Mouse (Mus musculus): ENCODE data around the gene Rab11fip3. TPM values are rescaled to one million over a fixed set of nuclear protein-coding genes. Genes with fewer than 3 reads are reported as not detected.

The Rab11fip3 gene
- polyA plus RNA-seq, 2 experiments: 1.4 to 2.1 TPM

DNA sequence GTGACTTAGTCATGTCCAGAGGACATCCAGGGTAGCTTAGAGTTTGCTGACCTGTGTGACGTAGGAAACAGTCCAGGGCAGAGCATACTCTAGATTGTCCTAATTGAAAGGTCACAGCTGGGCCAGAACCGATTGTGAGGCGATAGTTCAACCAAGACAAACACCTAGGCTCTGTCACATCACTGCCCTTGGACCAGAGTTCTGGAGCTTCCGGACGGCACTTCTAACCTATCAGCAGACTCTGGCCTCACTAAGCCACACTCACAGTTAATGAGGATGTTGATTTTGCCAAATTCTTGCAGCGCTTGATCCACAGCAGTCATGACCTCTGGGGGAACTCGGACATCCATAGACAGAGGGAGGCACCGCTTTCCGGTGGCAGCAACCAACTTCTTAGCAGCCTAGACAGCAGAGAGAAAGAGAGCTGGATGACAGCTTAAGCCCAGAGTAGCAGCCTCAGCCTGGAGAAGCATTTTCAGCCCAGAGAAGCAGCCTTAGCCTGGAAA lies 17.8 kb upstream of the Rab11fip3 start:
- Histone ChIP-seq H3K36me3 (replicated peaks; ENCODE audit: control insufficient read depth, insufficient read depth, low read depth) (no peaks in the 10 kb centered on the region), H3K27ac (no peak overlapping the region), H3K27me3 (ENCODE audit: control insufficient read depth, insufficient read depth, low read length) (no peaks in the 10 kb centered on the region), H3K4me3 (ENCODE audit: insufficient read depth in 1 of 2, low read depth in 2 of 2, low read length in 2 of 2) (no peak overlapping the region), H3K4me2 (ENCODE audit: low read depth) (no peak overlapping the region), H3K9ac (replicated peaks) (no peak overlapping the region), H3K4me1 (replicated peaks; ENCODE audit: control insufficient read depth in 2 of 2, insufficient read depth in 2 of 2, low read length in 1 of 2) (no peaks in the 10 kb centered on the region), H3K9me3 (ENCODE audit: control insufficient read depth, low read length) (no peaks in the 10 kb centered on the region)
- TF ChIP-seq CTCF (IDR thresholded peaks at IDR 0.05; ENCODE audit: low read depth) (no peak), EP300 (IDR thresholded peaks at IDR 0.05; ENCODE audit: low read depth) (no peak)
- ATAC-seq (ENCODE audit: insufficient read depth): no peak
- no peak for DNase-seq (ENCODE audit: low read depth in 3 of 3, low spot score in 3 of 3)
- 66% methylated on average over 9 of the region's 9 CpGs for WGBS (ENCODE audit: insufficient replicate concordance)

GRCm38 (mm10) chr17:26080867-26081266 lies 11.5 kb upstream of the Rab11fip3 start:
- DNase-seq (ENCODE audit: low read depth in 3 of 3, low spot score in 3 of 3): no peak
- H3K4me3 ChIP-seq (ENCODE audit: insufficient read depth in 1 of 2, low read depth in 2 of 2, low read length in 2 of 2): no peak overlapping the region
- H3K4me1 ChIP-seq (replicated peaks; ENCODE audit: control insufficient read depth in 2 of 2, insufficient read depth in 2 of 2, low read length in 1 of 2): no peaks in the 10 kb centered on the region
- TF ChIP-seq EP300 (IDR thresholded peaks at IDR 0.05; ENCODE audit: low read depth) (no peak), CTCF (IDR thresholded peaks at IDR 0.05; ENCODE audit: low read depth) (no peak)
- no peaks in the 10 kb centered on the region for H3K27me3 ChIP-seq (ENCODE audit: control insufficient read depth, insufficient read depth, low read length)
- no peak overlapping the region for H3K27ac ChIP-seq
- no peak overlapping the region for H3K9ac ChIP-seq (replicated peaks)
- 18% methylated on average over 2 of the region's 2 CpGs for WGBS (ENCODE audit: insufficient replicate concordance)
- no peaks in the 10 kb centered on the region for H3K9me3 ChIP-seq (ENCODE audit: control insufficient read depth, low read length)
- no peak overlapping the region for H3K4me2 ChIP-seq (ENCODE audit: low read depth)
- ATAC-seq (ENCODE audit: insufficient read depth): no peak
- no peaks in the 10 kb centered on the region for H3K36me3 ChIP-seq (replicated peaks; ENCODE audit: control insufficient read depth, insufficient read depth, low read depth)

DNA sequence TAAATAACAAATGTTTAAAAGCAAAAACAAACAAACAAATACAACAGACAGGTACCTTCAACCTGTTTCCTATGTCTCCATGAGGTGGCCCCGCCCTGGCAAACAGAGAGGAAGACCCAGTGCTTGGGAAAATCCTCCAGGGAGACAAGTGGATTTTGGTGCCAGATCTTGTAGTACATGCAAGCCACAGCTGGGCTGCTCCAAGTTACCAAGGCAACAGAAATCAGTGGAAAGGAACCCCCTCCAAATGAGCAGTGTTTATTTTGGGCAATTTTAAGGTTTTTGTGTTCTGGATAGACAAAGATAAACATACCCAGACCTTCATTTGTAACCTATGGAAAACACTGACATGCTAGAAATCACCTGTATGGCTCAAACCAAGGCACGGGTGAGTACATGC lies 9.5 kb upstream of the Rab11fip3 start:
- no peak for TF ChIP-seq CTCF (IDR thresholded peaks at IDR 0.05; ENCODE audit: low read depth)
- TF ChIP-seq EP300 (IDR thresholded peaks at IDR 0.05; ENCODE audit: low read depth): no peak
- WGBS (ENCODE audit: insufficient replicate concordance): 50% methylated on average over 2 of the region's 2 CpGs

DNA sequence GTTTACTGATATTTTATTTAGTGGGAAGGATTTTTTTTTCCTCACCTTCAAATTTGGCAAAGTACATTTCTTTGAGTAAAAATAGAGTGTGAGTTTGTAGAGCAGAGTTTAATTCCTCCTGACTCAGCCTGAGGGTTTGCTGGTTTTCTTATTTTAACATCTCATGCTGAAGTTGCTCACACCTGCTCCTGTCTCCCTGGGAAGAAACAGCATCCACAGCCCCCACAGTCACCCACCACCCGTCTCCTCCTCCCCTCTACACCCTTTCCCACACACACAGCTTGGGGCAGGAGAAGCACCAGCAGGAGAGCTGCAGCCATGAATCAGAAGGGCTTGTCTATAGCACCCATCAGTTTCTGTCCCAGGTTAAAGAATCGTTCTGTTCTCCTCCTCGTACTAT lies 5.9 kb upstream of the Rab11fip3 start:
- 54% methylated on average over 3 of the region's 3 CpGs for WGBS (ENCODE audit: insufficient replicate concordance)
- no peaks in the 10 kb centered on the region for H3K36me3 ChIP-seq (replicated peaks; ENCODE audit: control insufficient read depth, insufficient read depth, low read depth)

More for the DNA sequence above, 9.5 kb upstream of the Rab11fip3 start:
- H3K27ac ChIP-seq: no peak overlapping the region
- H3K4me1 ChIP-seq (replicated peaks; ENCODE audit: control insufficient read depth in 2 of 2, insufficient read depth in 2 of 2, low read length in 1 of 2): no peaks in the 10 kb centered on the region
- no peak overlapping the region for H3K4me2 ChIP-seq (ENCODE audit: low read depth)
- no peaks in the 10 kb centered on the region for H3K27me3 ChIP-seq (ENCODE audit: control insufficient read depth, insufficient read depth, low read length)
- no peaks in the 10 kb centered on the region for H3K9me3 ChIP-seq (ENCODE audit: control insufficient read depth, low read length)
- DNase-seq (ENCODE audit: low read depth in 3 of 3, low spot score in 3 of 3) (no peak), ATAC-seq (ENCODE audit: insufficient read depth) (no peak)
- no peak overlapping the region for H3K9ac ChIP-seq (replicated peaks)
- H3K4me3 ChIP-seq (ENCODE audit: insufficient read depth in 1 of 2, low read depth in 2 of 2, low read length in 2 of 2): no peak overlapping the region
- no peaks in the 10 kb centered on the region for H3K36me3 ChIP-seq (replicated peaks; ENCODE audit: control insufficient read depth, insufficient read depth, low read depth)

GRCm38 (mm10) chr17:26070136-26070535 lies 781 bp upstream of the Rab11fip3 start:
- no peak for TF ChIP-seq CTCF (IDR thresholded peaks at IDR 0.05; ENCODE audit: low read depth)
- TF ChIP-seq EP300 (IDR thresholded peaks at IDR 0.05; ENCODE audit: low read depth): no peak
- ATAC-seq (ENCODE audit: insufficient read depth) (no peak), DNase-seq (ENCODE audit: low read depth in 3 of 3, low spot score in 3 of 3) (no peak)
- WGBS (ENCODE audit: insufficient replicate concordance): 20% methylated on average over 6 of the region's 6 CpGs
- H3K9me3 ChIP-seq (ENCODE audit: control insufficient read depth, low read length): no peaks in the 10 kb centered on the region
- no peak overlapping the region for H3K27ac ChIP-seq
- no peaks in the 10 kb centered on the region for H3K36me3 ChIP-seq (replicated peaks; ENCODE audit: control insufficient read depth, insufficient read depth, low read depth)
- H3K9ac ChIP-seq (replicated peaks): no peak overlapping the region
- peak overlapping the region; percentile 73 for H3K4me2 ChIP-seq (ENCODE audit: low read depth)
- H3K4me3 ChIP-seq (ENCODE audit: insufficient read depth in 1 of 2, low read depth in 2 of 2, low read length in 2 of 2): peak overlapping the region; percentile 65 to 79
- peaks cover 41% of the 10 kb centered on the region for H3K27me3 ChIP-seq (ENCODE audit: control insufficient read depth, insufficient read depth, low read length)
- H3K4me1 ChIP-seq (replicated peaks; ENCODE audit: control insufficient read depth in 2 of 2, insufficient read depth in 2 of 2, low read length in 1 of 2): peaks cover 0 to 6% of the 10 kb centered on the region in 2 experiments; a peak in 2 of 4 replicates

More for the DNA sequence above, 5.9 kb upstream of the Rab11fip3 start:
- TF ChIP-seq EP300 (IDR thresholded peaks at IDR 0.05; ENCODE audit: low read depth) (no peak), CTCF (IDR thresholded peaks at IDR 0.05; ENCODE audit: low read depth) (no peak)
- H3K4me3 ChIP-seq (ENCODE audit: insufficient read depth in 1 of 2, low read depth in 2 of 2, low read length in 2 of 2): no peak overlapping the region
- H3K4me2 ChIP-seq (ENCODE audit: low read depth): no peak overlapping the region
- no peak overlapping the region for H3K9ac ChIP-seq (replicated peaks)
- ATAC-seq (ENCODE audit: insufficient read depth): no peak
- H3K9me3 ChIP-seq (ENCODE audit: control insufficient read depth, low read length): no peaks in the 10 kb centered on the region
- H3K27ac ChIP-seq: no peak overlapping the region
- no peak for DNase-seq (ENCODE audit: low read depth in 3 of 3, low spot score in 3 of 3)
- H3K27me3 ChIP-seq (ENCODE audit: control insufficient read depth, insufficient read depth, low read length): peaks cover 5% of the 10 kb centered on the region
- no peaks in the 10 kb centered on the region for H3K4me1 ChIP-seq (replicated peaks; ENCODE audit: control insufficient read depth in 2 of 2, insufficient read depth in 2 of 2, low read length in 1 of 2)
